Mouse (Mus musculus): ENCODE data around the gene Fam50b. TPM values are rescaled to one million over a fixed set of nuclear protein-coding genes. Genes with fewer than 3 reads are reported as not detected.

The Fam50b gene
- total RNA-seq, 2 experiments from 2014 or later: not detected

- no peak for DNase-seq (ENCODE audit: low spot score in 2 of 2)
Observed at GRCm38 (mm10) chr13:34789176-34789818, 54.6 kb downstream of the Fam50b start.

- DNase-seq (ENCODE audit: low spot score in 2 of 2): no peak
Observed at GRCm38 (mm10) chr13:34793066-34793465, 58.4 kb downstream of the Fam50b start.

GRCm38 (mm10) chr13:34793816-34794215 is 59.2 kb downstream of the Fam50b start:
- DNase-seq (ENCODE audit: low spot score in 2 of 2): peak; percentile 14 to 24

- no peak for DNase-seq (ENCODE audit: low spot score in 2 of 2)
Observed at GRCm38 (mm10) chr13:34794426-34794825, 59.8 kb downstream of the Fam50b start.

Other genes starting within 250 kb of the Fam50b start
- 1 to 10 TPM; 4.6 to 7.9 TPM for gene Pxdc1, start 81.4 kb upstream of the Fam50b start, total RNA-seq (2021)
- gene Prpf4b, start 140.5 kb downstream of the Fam50b start, total RNA-seq (2021): 100 to 1,000 TPM; 103 to 111 TPM
- 1 to 10 TPM; 1.2 to 2.1 TPM for gene Fam217a, start 189.5 kb downstream of the Fam50b start, total RNA-seq (2021)
- not detected for gene 4933417A18Rik, start 189.6 kb downstream of the Fam50b start, total RNA-seq (2021)
- gene Eci3, start 229.0 kb downstream of the Fam50b start, total RNA-seq (2021): 1 to 10 TPM in 1 of 2 experiments, under 1 TPM in 1; 0.85 to 5.6 TPM

Data from adrenal gland, postnatal 4 days (tissue).